Mouse (Mus musculus) cerebellum, postnatal 14 days (tissue): ENCODE results near the gene Gm36079.
"Not testable (repeated sequence)": the region's sequence is repeated elsewhere in the genome, so short reads cannot be mapped to it uniquely, and the experiment has no call there.

Experiments
- DNase-seq, 2 experiments: peaks; one replicate each; pipeline ENCODE4 v3.0.0; 2021; ENCODE audit warnings: mixed read lengths in 2 of 2

Gene Gm36079

DNA sequence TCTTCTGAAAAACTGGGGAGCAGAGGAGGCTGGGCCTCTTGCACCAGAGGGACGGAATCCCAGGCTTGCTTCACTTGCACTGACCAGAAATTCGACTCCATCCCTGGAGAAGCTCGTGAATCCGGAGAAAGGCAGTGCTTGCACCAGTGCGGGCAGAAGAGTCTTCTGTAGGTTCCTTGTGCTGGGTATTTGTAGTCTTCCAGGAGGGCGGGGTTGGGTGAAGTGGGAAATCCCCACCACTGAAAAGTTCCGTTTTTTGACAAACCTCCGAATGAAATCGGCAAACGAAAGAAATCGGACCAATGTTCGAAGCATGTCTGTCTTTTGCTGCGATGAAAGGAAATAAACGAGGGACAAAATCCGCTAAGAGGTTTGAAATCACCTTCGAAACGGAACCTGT, at the start of gene Gm36079:
Gm36079 (minus strand) TSS at position 101 of the 400 bp plus-strand sequence.
- not testable (repeated sequence) for DNase-seq

DNA sequence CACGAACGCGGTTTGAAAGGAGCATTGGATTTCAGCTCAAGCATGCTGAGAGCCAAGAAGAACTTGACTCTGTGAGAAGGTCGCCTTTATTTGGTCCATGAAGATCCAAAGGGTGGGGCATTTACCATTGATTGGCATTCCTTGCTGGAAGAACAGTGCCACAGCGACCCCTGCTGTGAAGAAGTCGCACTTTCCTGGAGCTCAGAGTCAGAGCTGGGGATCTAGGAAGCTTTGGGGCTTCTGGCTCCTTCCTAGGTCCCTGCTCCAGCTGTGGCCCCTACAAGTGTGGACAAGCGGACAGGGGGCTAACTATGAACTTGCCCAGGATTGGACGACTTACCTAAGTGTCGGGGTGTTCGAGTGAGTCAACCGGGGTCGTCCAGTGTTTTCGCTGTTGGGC, 44.1 kb upstream of the Gm36079 start:
- not testable (repeated sequence) for DNase-seq

DNA sequence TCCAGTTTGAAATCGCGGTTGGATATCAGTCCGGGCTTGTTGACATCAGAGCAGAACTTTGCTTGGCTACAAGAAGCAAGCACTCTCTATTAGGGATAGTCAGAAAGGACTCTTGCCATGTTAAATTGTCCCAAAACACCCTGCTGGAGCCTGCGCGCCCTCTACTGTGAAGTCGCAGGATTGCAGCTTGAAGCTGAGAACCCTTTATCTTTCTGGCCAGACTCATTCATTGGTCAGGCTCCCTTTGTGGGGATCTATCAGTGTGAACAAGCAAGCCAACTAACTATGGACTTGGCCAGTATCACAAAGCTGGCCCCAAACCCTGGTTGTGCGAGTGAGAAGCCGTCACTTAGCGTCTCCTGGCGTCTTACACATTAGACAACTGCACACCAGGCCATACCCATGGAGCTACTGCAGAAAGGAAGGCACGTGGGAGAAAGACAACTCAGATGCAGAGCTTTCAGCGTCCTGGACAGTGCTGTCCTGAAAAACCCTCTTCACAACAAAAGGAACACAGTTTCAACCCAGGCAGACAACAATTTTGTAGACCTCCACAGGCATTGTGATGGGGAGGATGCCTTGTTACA, 43.3 kb upstream of the Gm36079 start:
- not testable (repeated sequence) for DNase-seq

DNA sequence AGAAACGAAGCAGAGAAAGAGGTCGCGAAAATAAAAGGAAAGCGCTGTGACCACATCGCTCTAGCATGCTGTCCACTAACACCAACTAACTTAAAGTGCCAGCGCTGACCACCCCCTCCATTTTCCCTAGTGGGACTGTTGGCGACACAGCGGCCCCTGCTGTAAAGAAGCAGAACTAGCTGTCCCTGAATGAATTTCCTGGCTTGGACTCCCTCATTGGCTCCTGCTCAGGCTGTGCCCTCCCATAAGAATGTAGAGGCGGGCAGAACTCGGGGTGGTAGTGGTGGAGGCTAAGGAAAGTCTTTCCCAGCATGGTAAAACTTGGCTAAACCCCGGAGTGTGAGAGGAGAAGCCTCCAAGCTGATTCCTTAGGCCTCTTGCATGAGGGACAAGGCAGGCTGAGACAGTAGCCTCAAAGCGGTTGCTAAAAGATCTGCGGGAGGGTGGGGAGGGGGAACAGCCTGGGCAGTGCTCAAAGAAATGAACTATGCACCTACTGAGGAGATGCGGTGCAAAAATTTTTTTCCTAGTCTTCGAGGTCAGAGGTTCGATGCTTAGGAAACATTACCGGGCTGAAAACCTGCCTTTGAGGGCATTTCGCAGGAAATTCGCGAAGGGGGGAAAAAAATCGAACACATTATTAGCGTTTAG, 36.8 kb upstream of the Gm36079 start:
- not testable (repeated sequence) for DNase-seq

DNA sequence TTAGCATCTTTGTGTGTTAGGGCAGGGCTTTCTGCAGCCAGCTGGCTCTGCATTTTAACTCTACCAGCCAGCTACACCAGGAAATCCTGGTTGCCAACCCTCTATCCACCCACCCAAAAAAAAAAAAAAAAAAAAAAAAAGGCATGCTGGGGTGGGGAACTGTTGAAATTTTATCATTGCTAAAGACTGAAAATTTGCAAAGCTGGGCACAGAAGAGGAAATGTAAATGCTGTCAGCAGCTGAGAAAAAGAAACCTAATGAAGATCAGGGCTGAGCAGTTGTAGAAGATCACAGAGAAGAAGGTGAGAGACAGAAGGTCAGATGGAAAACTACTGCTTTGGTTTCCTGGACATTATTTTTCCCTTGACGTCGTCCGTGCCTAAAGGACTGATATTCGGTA, 36.1 kb upstream of the Gm36079 start:
- DNase-seq = not testable (repeated sequence)

DNA sequence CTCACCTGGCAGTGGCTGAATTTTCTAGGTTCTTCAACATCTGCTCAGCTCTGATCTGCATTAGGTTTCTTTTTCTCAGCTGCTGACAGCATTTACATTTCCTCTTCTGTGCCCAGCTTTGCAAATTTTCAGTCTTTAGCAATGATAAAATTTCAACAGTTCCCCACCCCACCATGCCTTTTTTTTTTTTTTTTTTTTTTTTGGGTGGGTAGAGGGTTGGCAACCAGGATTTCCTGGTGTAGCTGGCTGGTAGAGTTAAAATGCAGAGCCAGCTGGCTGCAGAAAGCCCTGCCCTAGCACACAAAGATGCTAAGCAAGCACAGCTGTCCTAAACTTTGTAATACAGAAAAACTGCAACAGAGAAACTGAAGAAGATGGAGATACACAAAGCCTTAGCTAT, 25.3 kb upstream of the Gm36079 start, which contains the start of gene Gm21188:
Gm21188 (minus strand) TSS at position 110 of the 400 bp plus-strand sequence.
- not testable (repeated sequence) for DNase-seq

DNA sequence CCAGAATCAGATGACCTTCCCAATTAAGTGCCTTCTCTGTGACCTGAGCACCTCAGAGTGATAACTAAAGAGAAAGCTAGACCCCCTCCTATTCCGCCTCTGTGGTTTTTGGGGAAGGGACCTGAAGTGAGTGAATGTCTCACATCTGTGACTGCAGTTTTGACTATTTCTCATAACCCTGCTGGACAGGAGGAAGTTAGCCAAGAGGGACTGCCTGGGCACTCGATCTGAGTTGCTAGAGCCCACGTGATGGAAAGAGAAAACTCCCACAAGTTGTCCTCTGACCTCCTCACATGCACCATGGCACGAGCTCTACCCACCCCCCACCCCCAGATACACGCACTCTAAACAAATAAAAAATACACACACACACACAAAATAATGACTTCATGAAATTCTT, 21.8 kb upstream of the Gm36079 start:
- not testable (repeated sequence) for DNase-seq

DNA sequence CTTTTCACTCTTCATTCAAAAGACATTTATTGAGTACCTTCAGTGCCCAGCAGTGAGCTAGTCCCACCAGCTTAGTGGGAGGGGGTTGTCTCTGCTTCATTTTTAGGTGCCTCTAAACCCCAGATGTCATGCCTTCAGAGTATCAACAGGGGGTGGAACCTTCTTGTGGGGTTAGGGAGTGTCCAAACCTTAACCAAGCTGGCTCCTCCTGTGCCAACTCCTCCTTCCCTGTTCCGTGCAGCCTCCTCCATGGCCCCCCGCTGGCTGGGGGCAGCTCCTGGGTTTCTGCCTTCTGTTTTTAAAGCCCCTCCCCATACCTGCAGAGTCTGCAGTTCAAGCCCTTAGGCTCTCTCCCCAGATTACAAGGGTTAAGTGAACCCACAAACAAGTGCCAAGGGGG, 21.4 kb upstream of the Gm36079 start:
- not testable (repeated sequence) for DNase-seq

DNA sequence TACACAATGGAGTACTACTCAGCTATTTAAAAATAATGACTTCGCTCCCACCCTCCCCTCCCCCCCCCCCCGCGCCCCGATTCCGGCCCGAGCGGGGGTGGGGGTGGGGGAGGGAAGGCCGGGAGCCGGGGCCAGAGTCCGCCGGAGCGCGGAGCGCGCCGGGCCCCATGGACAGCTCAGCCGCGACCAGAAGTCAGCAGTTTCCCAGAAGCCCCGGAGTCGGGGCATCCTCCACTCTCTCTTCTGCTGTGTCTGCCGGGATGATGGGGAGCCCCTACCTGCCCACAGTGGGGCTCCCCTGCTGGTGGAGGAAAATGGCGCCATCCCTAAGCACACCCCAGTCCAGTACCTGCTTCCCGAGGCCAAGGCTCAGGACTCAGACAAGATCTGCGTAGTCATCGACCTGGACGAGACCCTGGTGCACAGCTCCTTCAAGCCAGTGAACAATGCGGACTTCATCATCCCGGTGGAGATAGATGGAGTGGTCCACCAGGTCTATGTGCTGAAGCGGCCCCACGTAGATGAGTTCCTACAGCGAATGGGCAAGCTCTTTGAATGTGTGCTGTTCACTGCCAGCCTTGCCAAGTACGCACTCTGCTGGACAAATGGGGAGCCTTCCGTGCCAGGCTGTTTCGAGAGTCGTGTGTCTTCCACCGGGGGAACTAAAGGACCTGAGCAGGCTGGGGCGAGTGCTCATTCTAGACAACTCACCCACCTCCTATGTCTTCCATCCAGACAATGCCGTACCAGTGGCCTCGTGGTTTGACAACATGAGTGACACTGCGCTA, 19.8 kb upstream of the Gm36079 start:
- DNase-seq = not testable (repeated sequence)

DNA sequence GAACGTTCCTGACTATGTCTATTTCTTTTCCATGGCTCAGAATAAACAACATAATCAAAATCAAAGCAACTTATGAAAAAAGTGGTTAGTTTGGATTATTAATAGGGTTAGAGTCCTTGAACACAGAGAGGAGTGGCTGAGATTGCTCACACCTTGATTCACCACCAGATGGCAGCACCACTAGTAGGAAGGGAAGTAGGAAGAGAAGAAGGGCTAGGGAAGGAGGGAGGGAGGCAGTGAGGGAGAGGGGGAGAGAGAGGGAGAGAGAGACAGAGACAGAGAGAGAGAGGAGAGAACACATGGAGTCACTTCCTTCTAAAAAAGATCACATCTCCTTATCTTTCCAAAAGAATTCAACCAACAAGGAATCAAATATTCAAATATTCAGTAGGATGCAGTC, 14.3 kb upstream of the Gm36079 start:
- peak; percentile 51 to 80 for DNase-seq

DNA sequence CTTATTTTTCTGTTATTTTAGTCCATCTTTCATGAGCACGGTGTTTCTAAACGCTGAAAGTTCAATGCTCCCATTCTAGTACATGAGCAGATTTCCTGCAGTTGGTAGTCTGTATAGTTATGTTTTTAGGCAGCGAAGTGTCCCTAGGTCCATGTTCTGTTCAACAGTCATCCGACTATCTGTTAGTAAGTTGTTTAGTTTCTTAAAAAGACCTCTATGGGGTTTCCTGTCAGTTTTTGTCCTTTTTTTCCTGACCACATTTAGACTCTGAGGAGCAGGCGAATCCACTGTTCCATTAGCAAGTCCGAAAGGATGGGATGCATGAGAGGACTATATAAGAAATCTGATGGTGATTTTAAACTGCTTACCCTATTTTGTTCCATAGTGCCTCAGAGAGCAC, 11.1 kb upstream of the Gm36079 start:
- DNase-seq = not testable (repeated sequence)

DNA sequence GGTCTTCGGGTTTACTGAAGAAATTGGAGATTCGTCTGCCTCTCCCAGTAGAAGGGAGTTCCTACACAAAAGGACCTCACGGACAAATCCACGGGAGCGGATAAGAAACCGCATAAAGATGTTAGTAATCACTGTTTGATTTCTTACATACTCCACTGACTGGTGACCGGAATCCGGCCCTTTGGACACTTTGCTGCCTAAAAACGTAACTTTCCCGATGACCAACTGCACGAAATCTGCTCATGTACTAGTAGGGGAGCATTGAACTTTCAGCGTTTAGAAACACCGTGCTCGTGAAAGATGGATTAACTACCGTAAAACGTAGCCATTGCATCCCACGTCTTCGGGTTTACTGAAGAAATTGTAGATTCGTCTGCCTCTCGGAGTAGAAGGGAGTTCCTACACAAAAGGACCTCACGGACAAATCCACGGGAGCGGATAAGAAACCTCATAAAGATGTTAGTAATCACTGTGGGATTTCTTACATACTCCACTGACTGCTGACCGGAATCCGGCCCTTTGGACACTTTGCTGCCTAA, 9.8 kb upstream of the Gm36079 start:
- peak in 1 of 2 experiments; percentile 30 for DNase-seq

DNA sequence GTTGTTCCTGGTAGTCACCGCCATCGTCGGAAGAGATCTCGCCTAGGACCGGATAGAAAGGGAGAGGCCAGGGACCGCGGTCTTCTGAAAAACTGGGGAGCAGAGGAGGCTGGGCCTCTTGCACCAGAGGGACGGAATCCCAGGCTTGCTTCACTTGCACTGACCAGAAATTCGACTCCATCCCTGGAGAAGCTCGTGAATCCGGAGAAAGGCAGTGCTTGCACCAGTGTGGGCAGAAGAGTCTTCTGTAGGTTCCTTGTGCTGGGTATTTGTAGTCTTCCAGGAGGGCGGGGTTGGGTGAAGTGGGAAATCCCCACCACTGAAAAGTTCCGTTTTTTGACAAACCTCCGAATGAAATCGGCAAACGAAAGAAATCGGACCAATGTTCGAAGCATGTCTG, 8.3 kb upstream of the Gm36079 start:
- peak; percentile 13 to 38 for DNase-seq

DNA sequence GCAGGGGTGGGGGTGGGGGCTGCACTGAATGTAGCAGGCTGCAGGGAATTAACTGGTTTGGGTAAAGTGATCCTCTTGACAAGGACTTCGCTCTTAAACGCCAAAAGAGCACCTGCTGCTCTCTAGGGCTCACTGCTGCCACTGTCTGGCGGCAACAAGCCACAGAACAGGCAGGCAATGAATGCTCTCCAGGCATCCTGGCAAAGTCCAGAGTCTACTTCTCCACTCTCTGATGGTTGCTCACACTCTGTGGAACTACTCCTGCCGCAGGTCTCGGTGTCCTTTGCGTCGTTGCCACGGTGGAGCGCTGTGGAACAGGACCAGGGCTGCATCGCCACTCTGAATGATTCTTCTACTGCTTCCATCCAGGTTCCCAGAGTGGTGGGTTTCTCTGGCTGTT, 7.8 kb upstream of the Gm36079 start:
- DNase-seq = not testable (repeated sequence)

DNA sequence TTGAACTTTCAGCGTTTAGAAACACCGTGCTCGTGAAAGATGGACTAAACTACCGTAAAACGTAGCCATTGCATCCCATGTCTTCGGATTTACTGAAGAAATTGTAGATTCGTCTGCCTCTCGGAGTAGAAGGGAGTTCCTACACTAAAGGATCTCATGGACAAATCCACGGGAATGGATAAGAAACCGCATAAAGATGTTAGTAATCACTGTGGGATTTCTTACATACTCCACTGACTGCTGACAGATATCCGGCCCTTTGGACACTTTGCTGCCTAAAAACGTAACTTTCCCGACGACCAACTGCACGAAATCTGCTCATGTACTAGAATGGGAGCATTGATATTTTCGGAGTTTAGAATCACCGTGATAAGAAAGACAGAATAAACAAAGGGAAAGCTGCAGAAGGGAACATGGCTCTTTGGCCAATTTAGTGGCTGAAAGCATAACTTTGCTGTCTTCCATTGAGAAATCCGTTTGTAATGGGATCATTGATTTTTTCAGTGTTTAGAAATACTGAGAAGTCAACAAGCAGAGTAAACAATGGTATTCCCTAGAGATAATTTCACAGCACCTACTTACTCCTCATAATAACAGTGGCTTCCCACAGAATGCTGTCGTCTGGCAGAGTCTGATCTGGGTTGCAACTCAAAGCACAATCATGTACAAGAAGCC, 6.8 kb upstream of the Gm36079 start:
- DNase-seq = peak; percentile 42 to 64

DNA sequence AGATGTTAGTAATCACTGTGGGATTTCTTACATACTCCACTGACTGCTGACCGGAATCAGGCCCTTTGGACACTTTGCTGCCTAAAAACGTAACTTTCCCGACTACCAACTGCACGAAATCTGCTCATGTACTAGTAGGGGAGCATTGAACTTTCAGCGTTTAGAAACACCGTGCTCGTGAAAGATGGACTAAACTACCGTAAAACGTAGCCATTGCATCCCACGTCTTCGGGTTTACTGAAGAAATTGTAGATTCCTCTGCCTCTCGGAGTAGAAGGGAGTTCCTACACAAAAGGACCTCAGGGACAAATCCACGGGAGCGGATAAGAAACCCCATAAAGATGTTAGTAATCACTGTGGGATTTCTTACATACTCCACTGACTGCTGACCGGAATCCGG, 4.9 kb upstream of the Gm36079 start:
- peak in 1 of 2 experiments; percentile 34 for DNase-seq

DNA sequence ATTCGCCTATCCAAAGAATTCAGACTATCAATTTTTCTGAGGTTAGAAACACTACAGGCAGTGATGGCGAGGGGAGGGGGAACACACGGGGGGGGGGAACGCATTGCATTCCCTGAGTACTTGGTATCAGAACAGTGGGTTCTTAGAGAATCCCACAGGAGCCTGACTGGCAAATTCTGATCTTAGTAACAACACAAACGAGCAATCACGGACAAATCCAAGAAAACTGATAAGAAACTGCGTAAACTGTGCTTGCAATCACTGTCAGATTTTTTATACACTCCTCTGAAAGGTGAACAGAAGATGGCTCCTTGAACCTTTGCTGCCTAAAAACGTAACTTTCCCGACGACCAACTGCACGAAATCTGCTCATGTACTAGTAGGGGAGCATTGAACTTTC, 557 bp upstream of the Gm36079 start:
- DNase-seq = peak in 1 of 2 experiments; percentile 46

DNA sequence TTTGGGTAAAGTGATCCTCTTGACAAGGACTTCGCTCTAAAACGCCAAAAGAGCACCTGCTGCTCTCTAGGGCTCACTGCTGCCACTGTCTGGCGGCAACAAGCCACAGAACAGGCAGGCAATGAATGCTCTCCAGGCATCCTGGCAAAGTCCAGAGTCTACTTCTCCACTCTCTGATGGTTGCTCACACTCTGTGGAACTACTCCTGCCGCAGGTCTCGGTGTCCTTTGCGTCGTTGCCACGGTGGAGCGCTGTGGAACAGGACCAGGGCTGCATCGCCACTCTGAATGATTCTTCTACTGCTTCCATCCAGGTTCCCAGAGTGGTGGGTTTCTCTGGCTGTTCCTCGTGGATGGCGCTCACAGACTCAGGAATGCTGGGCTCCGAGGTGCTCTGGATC, 438 bp downstream of the Gm36079 start:
- not testable (repeated sequence) for DNase-seq

DNA sequence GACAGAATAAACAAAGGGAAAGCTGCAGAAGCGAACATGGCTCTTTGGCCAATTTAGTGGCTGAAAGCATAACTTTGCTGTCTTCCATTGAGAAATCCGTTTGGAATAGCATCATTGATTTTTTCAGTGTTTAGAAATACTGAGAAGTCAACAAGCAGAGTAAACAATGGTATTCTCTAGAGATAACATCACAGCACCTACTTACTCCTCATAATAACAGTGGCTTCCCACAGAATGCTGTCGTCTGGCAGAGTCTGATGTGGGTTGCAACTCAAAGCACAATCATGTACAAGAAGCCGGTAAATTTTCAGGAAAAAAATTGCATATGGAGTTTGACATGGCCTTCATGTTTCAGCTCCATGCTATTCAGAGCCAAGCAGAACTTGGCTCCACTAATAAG, 1.2 kb downstream of the Gm36079 start:
- peak; percentile 13 to 44 for DNase-seq

DNA sequence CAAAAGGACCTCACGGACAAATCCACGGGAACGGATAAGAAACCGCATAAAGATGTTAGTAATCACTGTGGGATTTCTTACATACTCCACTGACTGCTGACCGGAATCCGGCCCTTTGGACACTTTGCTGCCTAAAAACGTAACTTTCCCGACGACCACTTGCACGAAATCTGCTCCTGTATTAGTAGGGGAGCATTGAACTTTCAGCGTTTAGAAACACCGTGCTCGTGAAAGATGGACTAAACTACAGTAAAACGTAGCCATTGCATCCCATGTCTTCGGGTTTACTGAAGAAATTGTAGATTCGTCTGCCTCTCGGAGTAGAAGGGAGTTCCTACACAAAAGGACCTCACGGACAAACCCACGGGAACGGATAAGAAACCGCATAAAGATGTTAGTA, 1.8 kb downstream of the Gm36079 start:
- DNase-seq = not testable (repeated sequence)

DNA sequence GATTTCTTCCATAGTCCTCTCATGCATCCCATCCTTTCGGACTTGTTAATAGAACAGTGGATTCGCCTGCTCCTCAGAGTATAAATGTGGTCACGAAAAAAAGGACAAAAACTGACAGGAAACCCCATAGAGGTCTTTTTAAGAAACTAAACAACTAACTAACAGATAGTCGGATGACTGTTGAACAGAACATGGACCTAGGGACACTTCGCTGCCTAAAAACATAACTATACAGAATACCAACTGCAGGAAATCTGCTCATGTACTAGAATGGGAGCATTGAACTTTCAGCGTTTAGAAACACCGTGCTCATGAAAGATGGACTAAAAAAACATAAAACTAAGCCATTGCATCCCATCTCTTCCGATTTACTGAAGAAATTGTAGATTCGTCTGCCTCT, 2.2 kb downstream of the Gm36079 start:
- not testable (repeated sequence) for DNase-seq

DNA sequence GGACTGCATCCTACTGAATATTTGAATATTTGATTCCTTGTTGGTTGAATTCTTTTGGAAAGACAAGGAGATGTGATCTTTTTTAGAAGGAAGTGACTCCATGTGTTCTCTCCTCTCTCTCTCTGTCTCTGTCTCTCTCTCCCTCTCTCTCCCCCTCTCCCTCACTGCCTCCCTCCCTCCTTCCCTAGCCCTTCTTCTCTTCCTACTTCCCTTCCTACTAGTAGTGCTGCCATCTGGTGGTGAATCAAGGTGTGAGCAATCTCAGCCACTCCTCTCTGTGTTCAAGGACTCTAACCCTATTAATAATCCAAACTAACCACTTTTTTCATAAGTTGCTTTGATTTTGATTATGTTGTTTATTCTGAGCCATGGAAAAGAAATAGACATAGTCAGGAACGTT, 5.3 kb downstream of the Gm36079 start:
- DNase-seq = peak in 1 of 2 experiments; percentile 39
